In the genomic region with DNA sequence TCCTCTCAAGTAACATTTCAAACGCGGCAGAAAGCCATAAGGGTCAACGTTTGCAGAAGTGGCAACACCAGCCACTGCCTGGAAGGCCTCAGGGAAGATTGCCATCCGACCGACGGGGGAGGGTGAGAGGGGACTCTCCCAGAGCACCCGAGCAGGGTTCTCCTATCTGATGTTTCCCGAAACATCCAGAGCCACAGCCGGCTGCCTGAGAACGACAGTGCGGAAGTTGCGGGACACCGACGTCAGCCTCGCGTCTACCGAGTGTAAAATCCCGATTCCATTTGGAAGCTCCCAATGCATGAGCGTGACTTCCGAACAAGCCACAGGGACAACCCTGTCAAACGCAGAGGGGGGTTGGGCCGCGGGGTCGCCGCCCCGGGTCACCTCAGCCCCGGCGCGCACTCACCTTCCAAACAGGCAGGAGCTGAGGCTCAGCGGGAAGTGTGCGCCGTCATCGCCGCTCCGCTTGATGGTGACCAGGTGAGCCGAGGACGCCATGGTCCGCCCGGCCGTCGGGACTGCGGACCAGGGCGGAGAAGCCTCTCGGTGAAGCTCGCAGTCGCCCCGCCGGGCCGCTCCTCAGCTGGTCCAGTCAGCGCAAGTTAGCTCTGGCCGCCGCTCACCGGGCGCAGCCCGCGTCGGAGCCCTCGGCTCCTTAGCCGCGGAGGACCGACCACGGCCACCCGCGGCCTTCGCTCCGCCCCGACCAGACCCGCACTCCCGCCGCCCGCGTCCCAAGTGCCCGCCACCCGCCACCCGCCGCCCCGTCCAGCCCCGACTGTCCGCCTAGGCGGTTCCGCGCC, we compare ENCODE assay signal across 7 mouse cellular contexts. TPM values are rescaled to one million over a fixed set of nuclear protein-coding genes. Genes with fewer than 3 reads are reported as not detected.
A peak's percentile ranks its signal among the peaks of the same experiment; 100 is the strongest.
DNase-seq lines count a peak whose midpoint lies in the region; ATAC-seq and TF ChIP-seq lines count a peak whose summit lies in the region.

A gene (minus strand): TSS at position 720 of the 803 bp plus-strand sequence.

- peak within 1 kb of the TSS; percentile 61; the same call in 1 of the 2 replicates for H3K27ac ChIP-seq in ES-E14 (ENCODE audit: insufficient read depth, low read depth, low read length, poor library complexity, severe bottlenecking)
- peak within 1 kb of the TSS; percentile 75 for H3K27ac ChIP-seq in embryonic facial prominence, embryonic 11.5 days (replicated peaks; ENCODE audit: low read depth, low read length)
- peak within 1 kb of the TSS; percentile 74 for H3K27ac ChIP-seq in limb, embryonic 15.5 days
- no peak within 1 kb of the TSS for H3K27ac ChIP-seq in midbrain, postnatal 0 days (ENCODE audit: low read depth, low read length)

- H3K36me3 ChIP-seq in ES-E14 (ENCODE audit: control insufficient read depth, insufficient read depth, low read length, poor library complexity, severe bottlenecking), result peaks cover 3% of the 10 kb centered on the region; the same call in 1 of the 2 replicates
- no peaks in the 10 kb centered on the region for H3K36me3 ChIP-seq in embryonic facial prominence, embryonic 11.5 days (replicated peaks; ENCODE audit: control insufficient read depth, insufficient read depth, low read depth, low read length)
- H3K36me3 ChIP-seq in limb, embryonic 15.5 days, result no peaks in the 10 kb centered on the region
- H3K36me3 ChIP-seq in midbrain, postnatal 0 days (ENCODE audit: insufficient read depth, low read length), result no peaks in the 10 kb centered on the region

- intact Hi-C loops in heart, postnatal 14 days (cut with DNase I), result no loop called here

- H3K9ac ChIP-seq in ES-E14 (ENCODE audit: insufficient read depth, low read depth, low read length, poor library complexity, severe bottlenecking), result peak within 1 kb of the TSS; percentile 96
- H3K9ac ChIP-seq in embryonic facial prominence, embryonic 11.5 days (replicated peaks; ENCODE audit: low read length), result peak within 1 kb of the TSS; percentile 95
- peak within 1 kb of the TSS; percentile 72 for H3K9ac ChIP-seq in limb, embryonic 15.5 days
- peak within 1 kb of the TSS; percentile 33; the same call in 1 of the 2 replicates for H3K9ac ChIP-seq in midbrain, postnatal 0 days (replicated peaks; ENCODE audit: low read length, poor library complexity, severe bottlenecking)

- in situ Hi-C loops in ES-E14 (cut with MboI; ENCODE audit: low sequenced_read_pairs in 2 of 2, unreplicated experiment in 2 of 2), result no loop called here

- under 1% methylated on average over 69 of the region's 82 CpGs for WGBS in embryonic facial prominence, embryonic 11.5 days
- whole genome bisulfite sequencing in limb, embryonic 15.5 days, result under 1% methylated on average over 77 of the region's 82 CpGs
- under 1% methylated on average over 61 of the region's 82 CpGs for WGBS in midbrain, postnatal 0 days

- H3K4me3 ChIP-seq in ES-E14 (ENCODE audit: insufficient read depth in 1 of 2, low read depth in 1 of 2, low read length in 2 of 2, poor library complexity in 1 of 2, severe bottlenecking in 1 of 2), result peak within 1 kb of the TSS; percentile 81 to 94
- H3K4me3 ChIP-seq in embryonic facial prominence, embryonic 11.5 days (ENCODE audit: low read depth, low read length), result peak within 1 kb of the TSS; percentile 97
- H3K4me3 ChIP-seq in limb, embryonic 15.5 days, result peak within 1 kb of the TSS; percentile 88
- peak within 1 kb of the TSS; percentile 72 for H3K4me3 ChIP-seq in midbrain, postnatal 0 days (ENCODE audit: low read depth, low read length)

- no peaks in the 10 kb centered on the region for H3K9me3 ChIP-seq in ES-E14 (ENCODE audit: control insufficient read depth, insufficient read depth, low read depth, low read length)
- H3K9me3 ChIP-seq in embryonic facial prominence, embryonic 11.5 days (replicated peaks; ENCODE audit: control insufficient read depth, low read length), result no peaks in the 10 kb centered on the region
- no peaks in the 10 kb centered on the region for H3K9me3 ChIP-seq in limb, embryonic 15.5 days
- no peaks in the 10 kb centered on the region for H3K9me3 ChIP-seq in midbrain, postnatal 0 days (ENCODE audit: low read length)

- peak within 1 kb of the TSS; percentile 59 for H3K4me2 ChIP-seq in embryonic facial prominence, embryonic 11.5 days (ENCODE audit: low read depth, low read length)
- H3K4me2 ChIP-seq in limb, embryonic 15.5 days, result peak within 1 kb of the TSS; percentile 85
- peak within 1 kb of the TSS; percentile 99 for H3K4me2 ChIP-seq in midbrain, postnatal 0 days (ENCODE audit: low read depth, low read length, poor library complexity, severe bottlenecking)

- no peak for TF ChIP-seq CTCF in midbrain, postnatal 0 days (IDR thresholded peaks at IDR 0.05)

- DNase-seq in CD4-positive helper T cell, adult 2 months (ENCODE audit: low read depth, low spot score), result peak; percentile 63
- DNase-seq in ES-E14 (ENCODE audit: low read depth, low spot score), result peak; percentile 22
- peak; percentile 37 for DNase-seq in embryonic facial prominence, embryonic 11.5 days (ENCODE audit: low spot score)
- peak; percentile 19 to 31 for DNase-seq in heart, postnatal 14 days
- DNase-seq in midbrain, postnatal 0 days (ENCODE audit: low spot score), result peak; percentile 11
- DNase-seq in thymus, postnatal 25 days, result peak; percentile 44

- H3K4me1 ChIP-seq in ES-E14 (ENCODE audit: control insufficient read depth in 2 of 2, insufficient read depth in 2 of 2, low read length in 2 of 2, poor library complexity in 1 of 2), result peaks cover 4 to 6% of the 10 kb centered on the region in 2 experiments; a peak in 2 of 4 replicates
- no peaks in the 10 kb centered on the region for H3K4me1 ChIP-seq in embryonic facial prominence, embryonic 11.5 days (ENCODE audit: control insufficient read depth, insufficient read depth, low read length)
- peaks cover 24% of the 10 kb centered on the region for H3K4me1 ChIP-seq in limb, embryonic 15.5 days
- H3K4me1 ChIP-seq in midbrain, postnatal 0 days (ENCODE audit: insufficient read depth, low read length), result no peaks in the 10 kb centered on the region

- peak; percentile 65 for ATAC-seq in embryonic facial prominence, embryonic 11.5 days (replicated peaks; ENCODE audit: insufficient number of reproducible peaks, low FRiP score, low TSS enrichment, low read depth)
- peak; percentile 53; the same call in 1 of the 2 replicates for ATAC-seq in limb, embryonic 15.5 days (ENCODE audit: insufficient number of reproducible peaks, low FRiP score, low TSS enrichment, low read depth)
- ATAC-seq in midbrain, postnatal 0 days (ENCODE audit: low FRiP score), result peak; percentile 59

- no peaks in the 10 kb centered on the region for H3K27me3 ChIP-seq in embryonic facial prominence, embryonic 11.5 days (ENCODE audit: control insufficient read depth, insufficient read depth, low read length)
- no peaks in the 10 kb centered on the region for H3K27me3 ChIP-seq in limb, embryonic 15.5 days
- H3K27me3 ChIP-seq in midbrain, postnatal 0 days (ENCODE audit: insufficient read depth, low read length), result no peaks in the 10 kb centered on the region

TF ChIP-seq in ES-E14, 5 proteins besides CTCF, POLR2A, EP300 and RAD21:
- TF ChIP-seq HCFC1 (IDR thresholded peaks at IDR 0.05; ENCODE audit: borderline replicate concordance, insufficient read depth, low read length) (no peak), ZC3H11A (IDR thresholded peaks at IDR 0.05; ENCODE audit: borderline replicate concordance, low read depth, low read length) (no peak), MAFK (IDR thresholded peaks at IDR 0.05; ENCODE audit: insufficient read depth, low read depth, low read length) (no peak), ZNF384 (IDR thresholded peaks at IDR 0.05; ENCODE audit: low read depth, low read length) (no peak), CHD2 (IDR thresholded peaks at IDR 0.05; ENCODE audit: low read depth, low read length) (no peak)

RNA-seq across cellular contexts. Expression of the gene that starts here (rescaled TPM):
- total RNA-seq in ES-E14 (2012; rRNA removed), result 91.5 and 96.9 TPM in 2 replicates
- polyA plus RNA-seq in embryonic facial prominence, embryonic 11.5 days (2014; fragmentation: Nextera tagmentation; extraction: Ambion mirVana), result 60.4 and 65.6 TPM in 2 replicates
- 10 to 100 TPM; 10.0 to 18.6 TPM for total RNA-seq in heart, postnatal 14 days (2021)
- 30.4 and 35.2 TPM in 2 replicates for polyA plus RNA-seq in limb, embryonic 15.5 days (2015; fragmentation: Nextera tagmentation; extraction: Ambion mirVana)
- 6.3 and 8.9 TPM in 2 replicates for total RNA-seq in midbrain, postnatal 0 days (2014; rRNA removed)
- 1.4 and 2.1 TPM in 2 replicates for polyA plus RNA-seq in midbrain, postnatal 0 days (2015; fragmentation: Nextera tagmentation; extraction: Ambion mirVana)

Comparison
In these comparisons a context has a peak if more than half of its experiments do, and no peak if none do; other contexts are left out.
1. RNA of the gene that starts here (polyA plus RNA-seq): 60.4 to 65.6 TPM in embryonic facial prominence, embryonic 11.5 days and 30.4 to 35.2 TPM in limb, embryonic 15.5 days; 1.4 to 2.1 TPM in midbrain, postnatal 0 days; every median in the first group is over 10 times any median in the second.
2. DNase-seq: peak in every context shown above with its lines; median percentile 63 in CD4-positive helper T cell, adult 2 months; 44 in thymus, postnatal 25 days; 37 in embryonic facial prominence, embryonic 11.5 days; 25 in heart, postnatal 14 days; 22 in ES-E14; 11 in midbrain, postnatal 0 days.
3. H3K9ac ChIP-seq: peak in every context shown above with its lines; median percentile 96 in ES-E14; 95 in embryonic facial prominence, embryonic 11.5 days; 72 in limb, embryonic 15.5 days; 33 in midbrain, postnatal 0 days.
4. Peak in every context shown above with its lines, with median percentiles within 50 percentile points of each other: H3K4me3 ChIP-seq, ATAC-seq and H3K4me2 ChIP-seq.